Mouse (Mus musculus) neural tube, embryonic 13.5 days (tissue): ENCODE measurements around the gene Xrcc3. TPM values are rescaled to one million over a fixed set of nuclear protein-coding genes. Genes with fewer than 3 reads are reported as not detected.
A peak's percentile ranks its signal among the peaks of the same experiment; 100 is the strongest.

Source experiments
- ATAC-seq: fragments of 200-750 bp; cut with Nextera tagmentation; 2 replicates; pipeline ENCODE4 v1.8.0; 2017; ENCODE audit warnings: low read depth, mild to moderate bottlenecking, moderate TSS enrichment, moderate library complexity
- H3K27ac ChIP-seq: fragments of 300-500 bp; sonication (generic); replicated peaks from 2 replicates; pipeline ENCODE4 v1.5.1; 2015; ENCODE audit warnings: moderate library complexity, mild to moderate bottlenecking, inconsistent platforms
- H3K27me3 ChIP-seq: fragments of 300-500 bp; sonication (generic); 2 replicates; pipeline ENCODE4 v1.6.1; 2015; ENCODE audit warnings: mild to moderate bottlenecking, inconsistent platforms
- H3K36me3 ChIP-seq: fragments of 300-500 bp; sonication (generic); 2 replicates; pipeline ENCODE4 v1.6.1; 2015; ENCODE audit warnings: mild to moderate bottlenecking, inconsistent platforms
- H3K4me1 ChIP-seq: fragments of 300-500 bp; sonication (generic); replicated peaks from 2 replicates; pipeline ENCODE4 v1.6.1; 2015; ENCODE audit warnings: inconsistent platforms
- H3K4me2 ChIP-seq: fragments of 300-500 bp; sonication (generic); 2 replicates; pipeline ENCODE4 v1.6.1; 2015; ENCODE audit warnings: inconsistent platforms, mild to moderate bottlenecking, moderate library complexity
- H3K4me3 ChIP-seq: fragments of 300-500 bp; sonication (generic); 2 replicates; pipeline ENCODE4 v1.5.1; 2015; ENCODE audit warnings: mild to moderate bottlenecking, inconsistent platforms
- H3K9ac ChIP-seq: fragments of 300-500 bp; sonication (generic); 2 replicates; pipeline ENCODE4 v1.6.1; 2015; ENCODE audit warnings: moderate library complexity, mild to moderate bottlenecking, inconsistent platforms
- H3K9me3 ChIP-seq: fragments of 300-500 bp; sonication (generic); 2 replicates; pipeline ENCODE4 v1.6.1; 2016; ENCODE audit warnings: inconsistent platforms
- WGBS: fragments of 180-500 bp; shearing (Covaris S2); methylation state at CpG from one replicate; pipeline ENCODE4 v1.1.7; 2015; 5-methylcytosine and 5-hydroxymethylcytosine counted together
- polyA plus RNA-seq: library from polyadenylated mRNA; unstranded; fragments of >200 nt; fragmentation: Nextera tagmentation; extraction: Ambion mirVana; gene quantifications from 2 replicates; pipeline ENCODE4 v1.2.1, GENCODE M21; 2015

The Xrcc3 gene
- polyA plus RNA-seq, 1 experiment from 2014 or later: 2.6 TPM

GRCm38 (mm10) chr12:111832643-111833042, 19.0 kb upstream of the Xrcc3 start:
- WGBS: 81% methylated on average over 5 of the region's 5 CpGs
- H3K36me3 ChIP-seq: peaks cover 96% of the 10 kb centered on the region
- no peak overlapping the region for H3K4me2 ChIP-seq
- H3K4me1 ChIP-seq: 0 out of 2 replicates have a peak, but pooled peaks cover 4% of the 10 kb centered on the region
- no peaks in the 10 kb centered on the region for H3K27me3 ChIP-seq
- H3K9me3 ChIP-seq: no peaks in the 10 kb centered on the region
- ATAC-seq: no peak
- H3K9ac ChIP-seq: no peak overlapping the region
- H3K27ac ChIP-seq: no peak overlapping the region
- H3K4me3 ChIP-seq: no peak overlapping the region

- no peak overlapping the region for H3K4me2 ChIP-seq
- H3K27me3 ChIP-seq: no peaks in the 10 kb centered on the region
- ATAC-seq: no peak
- H3K27ac ChIP-seq: no peak overlapping the region
- 89% methylated on average over 10 of the region's 10 CpGs for WGBS
- peaks cover 98% of the 10 kb centered on the region for H3K36me3 ChIP-seq
- 0 out of 2 replicates have a peak, but pooled peaks cover 4% of the 10 kb centered on the region for H3K4me1 ChIP-seq
- H3K9ac ChIP-seq: no peak overlapping the region
- no peaks in the 10 kb centered on the region for H3K9me3 ChIP-seq
- H3K4me3 ChIP-seq: no peak overlapping the region
Observed at GRCm38 (mm10) chr12:111830375-111830774, 16.7 kb upstream of the Xrcc3 start.

GRCm38 (mm10) chr12:111829954-111830353, 16.3 kb upstream of the Xrcc3 start:
- no peak for ATAC-seq
- H3K9ac ChIP-seq: no peak overlapping the region
- H3K36me3 ChIP-seq: peaks cover 99% of the 10 kb centered on the region
- H3K27ac ChIP-seq: no peak overlapping the region
- 0 out of 2 replicates have a peak, but pooled peaks cover 4% of the 10 kb centered on the region for H3K4me1 ChIP-seq
- H3K27me3 ChIP-seq: no peaks in the 10 kb centered on the region
- H3K4me3 ChIP-seq: no peak overlapping the region
- H3K4me2 ChIP-seq: no peak overlapping the region
- 84% methylated on average over 9 of the region's 9 CpGs for WGBS
- no peaks in the 10 kb centered on the region for H3K9me3 ChIP-seq

- H3K4me2 ChIP-seq: no peak overlapping the region
- ATAC-seq: no peak
- H3K9me3 ChIP-seq: no peaks in the 10 kb centered on the region
- no peak overlapping the region for H3K4me3 ChIP-seq
- no peak overlapping the region for H3K9ac ChIP-seq
- WGBS: 34% methylated on average over 5 of the region's 5 CpGs
- no peaks in the 10 kb centered on the region for H3K27me3 ChIP-seq
- peaks cover 99% of the 10 kb centered on the region for H3K36me3 ChIP-seq
- H3K4me1 ChIP-seq: 0 out of 2 replicates have a peak, but pooled peaks cover 4% of the 10 kb centered on the region
- no peak overlapping the region for H3K27ac ChIP-seq
Observed at GRCm38 (mm10) chr12:111829447-111829846, 15.8 kb upstream of the Xrcc3 start.

GRCm38 (mm10) chr12:111827556-111827955, 13.9 kb upstream of the Xrcc3 start:
- ATAC-seq: no peak

GRCm38 (mm10) chr12:111821931-111822330, 8.3 kb upstream of the Xrcc3 start:
- H3K36me3 ChIP-seq: peaks cover 40% of the 10 kb centered on the region
- H3K9me3 ChIP-seq: no peaks in the 10 kb centered on the region
- 73% methylated on average over 4 of the region's 4 CpGs for WGBS
- no peaks in the 10 kb centered on the region for H3K27me3 ChIP-seq
- ATAC-seq: no peak
- H3K4me2 ChIP-seq: no peak overlapping the region
- no peak overlapping the region for H3K27ac ChIP-seq
- peak overlapping the region; percentile 43; the same call in 1 of the 2 replicates for H3K9ac ChIP-seq
- H3K4me3 ChIP-seq: no peak overlapping the region
- H3K4me1 ChIP-seq: 0 out of 2 replicates have a peak, but pooled peaks cover 2% of the 10 kb centered on the region

More at GRCm38 (mm10) chr12:111827556-111827955, 13.9 kb upstream of the Xrcc3 start:
- Histone ChIP-seq H3K9me3 (no peaks in the 10 kb centered on the region), H3K4me1 (0 out of 2 replicates have a peak, but pooled peaks cover 4% of the 10 kb centered on the region), H3K36me3 (peaks cover 95% of the 10 kb centered on the region), H3K4me2 (no peak overlapping the region), H3K27ac (no peak overlapping the region), H3K9ac (no peak overlapping the region), H3K4me3 (no peak overlapping the region), H3K27me3 (no peaks in the 10 kb centered on the region)
- 90% methylated on average over 12 of the region's 12 CpGs for WGBS

GRCm38 (mm10) chr12:111820708-111821107, 7.0 kb upstream of the Xrcc3 start:
- Histone ChIP-seq H3K9ac (no peak overlapping the region), H3K4me3 (no peak overlapping the region), H3K4me1 (peaks cover 13% of the 10 kb centered on the region), H3K9me3 (no peaks in the 10 kb centered on the region), H3K27ac (no peak overlapping the region), H3K4me2 (no peak overlapping the region), H3K27me3 (no peaks in the 10 kb centered on the region), H3K36me3 (peaks cover 27% of the 10 kb centered on the region)
- WGBS: 83% methylated on average over 7 of the region's 7 CpGs
- no peak for ATAC-seq

GRCm38 (mm10) chr12:111819936-111820335, 6.3 kb upstream of the Xrcc3 start:
- no peaks in the 10 kb centered on the region for H3K27me3 ChIP-seq
- H3K4me2 ChIP-seq: no peak overlapping the region
- H3K9me3 ChIP-seq: no peaks in the 10 kb centered on the region
- H3K4me1 ChIP-seq: peaks cover 21% of the 10 kb centered on the region
- ATAC-seq: no peak
- H3K9ac ChIP-seq: no peak overlapping the region
- H3K27ac ChIP-seq: no peak overlapping the region
- peaks cover 20% of the 10 kb centered on the region for H3K36me3 ChIP-seq
- no peak overlapping the region for H3K4me3 ChIP-seq
- 75% methylated on average over 8 of the region's 8 CpGs for WGBS

- no peaks in the 10 kb centered on the region for H3K27me3 ChIP-seq
- ATAC-seq: no peak
- 89% methylated on average over 8 of the region's 8 CpGs for WGBS
Observed at GRCm38 (mm10) chr12:111817991-111818390, 4.3 kb upstream of the Xrcc3 start.

GRCm38 (mm10) chr12:111816967-111817366, 3.3 kb upstream of the Xrcc3 start:
- no peak for ATAC-seq
- peak overlapping the region; percentile 87; the same call in 1 of the 2 replicates for H3K4me2 ChIP-seq

More at GRCm38 (mm10) chr12:111817991-111818390, 4.3 kb upstream of the Xrcc3 start:
- H3K9me3 ChIP-seq: no peaks in the 10 kb centered on the region
- H3K4me3 ChIP-seq: no peak overlapping the region
- peaks cover 32% of the 10 kb centered on the region for H3K4me1 ChIP-seq
- no peak overlapping the region for H3K27ac ChIP-seq
- H3K9ac ChIP-seq: no peak overlapping the region
- H3K36me3 ChIP-seq: peaks cover under 1% of the 10 kb centered on the region; the same call in 1 of the 2 replicates
- no peak overlapping the region for H3K4me2 ChIP-seq

GRCm38 (mm10) chr12:111816528-111816927, 2.9 kb upstream of the Xrcc3 start:
- Histone ChIP-seq H3K4me1 (peaks cover 38% of the 10 kb centered on the region), H3K4me3 (no peak overlapping the region), H3K4me2 (peak overlapping the region; percentile 87), H3K27ac (no peak overlapping the region), H3K27me3 (no peaks in the 10 kb centered on the region), H3K9ac (no peak overlapping the region; the same call in 1 of the 2 replicates), H3K36me3 (no peaks in the 10 kb centered on the region), H3K9me3 (no peaks in the 10 kb centered on the region)
- 63% methylated on average over 13 of the region's 13 CpGs for WGBS
- ATAC-seq: no peak

More at GRCm38 (mm10) chr12:111816967-111817366, 3.3 kb upstream of the Xrcc3 start:
- no peaks in the 10 kb centered on the region for H3K9me3 ChIP-seq
- no peaks in the 10 kb centered on the region for H3K27me3 ChIP-seq
- no peak overlapping the region for H3K27ac ChIP-seq
- peaks cover 38% of the 10 kb centered on the region for H3K4me1 ChIP-seq
- no peak overlapping the region for H3K4me3 ChIP-seq
- H3K9ac ChIP-seq: no peak overlapping the region
- H3K36me3 ChIP-seq: no peaks in the 10 kb centered on the region
- WGBS: 66% methylated on average over 9 of the region's 9 CpGs

- Histone ChIP-seq H3K36me3 (no peaks in the 10 kb centered on the region), H3K4me3 (peak overlapping the region; percentile 78), H3K27me3 (no peaks in the 10 kb centered on the region), H3K4me1 (peaks cover 40% of the 10 kb centered on the region), H3K9me3 (no peaks in the 10 kb centered on the region), H3K27ac (0 out of 2 replicates have a peak overlapping the region, but pooled peaks have one; percentile 85), H3K4me2 (peak overlapping the region; percentile 87), H3K9ac (peak overlapping the region; percentile 81)
- WGBS: 33% methylated on average over 19 of the region's 19 CpGs
- ATAC-seq: no peak
Observed at GRCm38 (mm10) chr12:111814769-111815762, 1.4 kb upstream of the Xrcc3 start.
